Mouse (Mus musculus) midbrain, embryonic 14.5 days (tissue): ENCODE results near the gene Uggt1. TPM values are rescaled to one million over a fixed set of nuclear protein-coding genes. Genes with fewer than 3 reads are reported as not detected.

Experiments used
- microRNA-seq: library from miRNA; unstranded; fragments of <30 nt; microRNA quantifications from one replicate; pipeline ENCODE4, GENCODE M21; 2016
- polyA plus RNA-seq: library from polyadenylated mRNA; unstranded; fragments of >200 nt; fragmentation: Nextera tagmentation; extraction: Ambion mirVana; gene quantifications from 2 replicates; pipeline ENCODE4 v1.2.1, GENCODE M21; 2014

The Uggt1 gene
- polyA plus RNA-seq, 1 experiment from 2014 or later: 73.8 TPM

Small RNA genes within 50 kb of the gene (microRNA-seq; reads per million reads assigned to microRNA genes)
- gene Mir6897: 6.3 reads per million, percentile 29 among the genes with 10 or more reads in this experiment

Other genes with a start within 250 kb of the Uggt1 start
- gene Hs6st1, start 176.3 kb downstream of the Uggt1 start, polyA plus RNA-seq: 18.2 and 18.5 TPM in 2 replicates
- gene Neurl3, start 30.0 kb upstream of the Uggt1 start, polyA plus RNA-seq: 0.90 and 1.2 TPM in 2 replicates
- gene Arid5a, start 63.0 kb upstream of the Uggt1 start, polyA plus RNA-seq: 2.0 and 2.5 TPM in 2 replicates
- 30.3 and 39.7 TPM in 2 replicates for gene Kansl3, start 124.5 kb upstream of the Uggt1 start, polyA plus RNA-seq
- gene Fer1l5, start 127.6 kb upstream of the Uggt1 start, polyA plus RNA-seq: 2.0 and 2.1 TPM in 2 replicates
- gene Lman2l, start 200.6 kb upstream of the Uggt1 start, polyA plus RNA-seq: 41.2 and 42.7 TPM in 2 replicates
- gene Cnnm4, start 226.9 kb upstream of the Uggt1 start, polyA plus RNA-seq: 9.5 and 11.9 TPM in 2 replicates